Mouse (Mus musculus): ENCODE data around the gene Rgs3. TPM values are rescaled to one million over a fixed set of nuclear protein-coding genes. Genes with fewer than 3 reads are reported as not detected.

The Rgs3 gene
- total RNA-seq (2022) = 10 to 100 TPM; 30.4 to 34.1 (median 32.8) TPM

- no peak for DNase-seq (ENCODE audit: low spot score in 2 of 2)
These were observed at the start of gene Rgs3 for GRCm38 (mm10) chr4:62559797-62560329. Gene Rgs3, plus strand, starts transcription at chr4:62559847.

DNA sequence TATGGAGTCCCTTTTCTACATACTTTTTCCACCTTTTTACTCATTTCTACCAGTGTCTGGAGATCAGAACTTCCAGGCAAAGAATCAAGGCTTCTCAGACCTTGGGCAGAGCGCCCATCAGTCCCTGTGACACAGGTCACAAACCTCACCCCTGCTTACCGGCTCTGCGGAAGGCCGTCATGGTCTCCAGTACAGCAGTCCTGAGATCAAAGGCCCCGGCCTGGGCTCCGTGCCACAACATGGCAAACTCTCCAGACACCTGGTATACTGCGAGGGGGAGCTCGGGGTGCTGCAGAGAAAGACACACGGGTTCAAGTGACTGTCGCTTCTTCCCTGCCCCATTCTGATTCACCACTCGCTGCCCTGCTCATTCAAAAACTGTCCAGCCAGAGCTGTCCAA, 49.7 kb upstream of the Rgs3 start:
- DNase-seq (ENCODE audit: low spot score in 2 of 2) = no peak

- DNase-seq (ENCODE audit: low spot score in 2 of 2) = no peak
These were observed 45.6 kb upstream of the Rgs3 start for GRCm38 (mm10) chr4:62513998-62514506.

DNA sequence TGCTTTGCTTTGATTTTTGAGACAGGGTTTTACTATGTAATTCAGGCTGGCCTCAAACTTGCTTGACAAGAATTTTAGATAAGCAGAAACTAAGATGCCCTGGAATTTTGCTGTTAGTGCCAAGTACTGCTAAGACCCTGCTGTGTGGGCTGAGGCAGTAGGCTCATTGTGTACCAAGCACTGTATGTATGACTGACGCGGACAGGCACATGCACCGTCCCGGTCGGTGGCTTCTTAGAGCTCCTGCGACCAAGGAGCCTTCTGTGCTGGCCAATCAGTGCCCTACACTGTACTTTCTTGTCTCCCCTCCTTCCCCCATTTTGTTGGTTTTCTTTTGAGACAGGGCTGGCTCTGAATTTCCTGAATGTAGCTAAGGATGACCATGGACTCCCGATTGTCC, 44.7 kb upstream of the Rgs3 start:
- DNase-seq (ENCODE audit: low spot score in 2 of 2) = no peak

GRCm38 (mm10) chr4:62515490-62515889, 44.2 kb upstream of the Rgs3 start:
- DNase-seq (ENCODE audit: low spot score in 2 of 2) = no peak

DNA sequence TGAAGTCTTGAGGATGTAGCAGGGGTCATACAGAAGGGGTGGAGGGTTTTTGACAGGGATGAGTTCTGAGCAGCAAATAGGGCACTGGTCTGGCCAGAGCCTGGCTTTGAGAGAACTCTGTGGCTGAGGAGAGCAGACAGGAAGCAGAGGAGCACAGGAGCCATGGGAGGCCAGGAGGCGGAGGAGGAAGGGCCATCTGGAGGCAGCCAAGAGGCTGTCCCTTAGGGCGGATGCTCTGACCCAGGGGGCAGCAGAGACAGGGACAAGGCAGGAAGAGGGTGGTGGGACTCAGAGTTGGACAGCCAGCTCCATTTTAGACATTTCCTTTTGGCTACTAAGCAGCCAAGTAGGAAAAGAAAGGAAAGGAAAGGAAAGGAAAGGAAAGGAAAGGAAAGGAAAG, 43.6 kb upstream of the Rgs3 start:
- no peak for DNase-seq (ENCODE audit: low spot score in 2 of 2)

DNA sequence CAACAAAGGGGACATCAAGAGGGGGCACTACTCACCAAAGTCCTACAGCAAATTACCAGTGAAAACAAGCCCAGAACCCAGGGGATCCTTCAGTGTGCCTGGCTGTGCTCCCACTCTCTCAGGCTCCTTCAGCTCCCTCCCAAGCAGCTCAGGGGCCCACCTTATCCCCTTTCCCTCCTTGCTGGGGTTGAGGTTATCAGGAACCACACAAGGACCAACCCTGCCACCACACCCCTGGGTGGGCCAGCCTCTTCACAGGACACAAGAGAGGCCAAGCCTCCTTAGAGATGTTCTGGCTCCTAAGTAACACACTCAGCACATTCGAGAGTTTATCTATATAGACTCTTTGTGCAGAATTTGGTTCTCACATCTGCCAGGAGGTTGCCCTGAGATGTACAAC, 43.1 kb upstream of the Rgs3 start:
- DNase-seq (ENCODE audit: low spot score in 2 of 2) = no peak

GRCm38 (mm10) chr4:62517046-62517445, 42.6 kb upstream of the Rgs3 start:
- DNase-seq (ENCODE audit: low spot score in 2 of 2) = no peak

DNA sequence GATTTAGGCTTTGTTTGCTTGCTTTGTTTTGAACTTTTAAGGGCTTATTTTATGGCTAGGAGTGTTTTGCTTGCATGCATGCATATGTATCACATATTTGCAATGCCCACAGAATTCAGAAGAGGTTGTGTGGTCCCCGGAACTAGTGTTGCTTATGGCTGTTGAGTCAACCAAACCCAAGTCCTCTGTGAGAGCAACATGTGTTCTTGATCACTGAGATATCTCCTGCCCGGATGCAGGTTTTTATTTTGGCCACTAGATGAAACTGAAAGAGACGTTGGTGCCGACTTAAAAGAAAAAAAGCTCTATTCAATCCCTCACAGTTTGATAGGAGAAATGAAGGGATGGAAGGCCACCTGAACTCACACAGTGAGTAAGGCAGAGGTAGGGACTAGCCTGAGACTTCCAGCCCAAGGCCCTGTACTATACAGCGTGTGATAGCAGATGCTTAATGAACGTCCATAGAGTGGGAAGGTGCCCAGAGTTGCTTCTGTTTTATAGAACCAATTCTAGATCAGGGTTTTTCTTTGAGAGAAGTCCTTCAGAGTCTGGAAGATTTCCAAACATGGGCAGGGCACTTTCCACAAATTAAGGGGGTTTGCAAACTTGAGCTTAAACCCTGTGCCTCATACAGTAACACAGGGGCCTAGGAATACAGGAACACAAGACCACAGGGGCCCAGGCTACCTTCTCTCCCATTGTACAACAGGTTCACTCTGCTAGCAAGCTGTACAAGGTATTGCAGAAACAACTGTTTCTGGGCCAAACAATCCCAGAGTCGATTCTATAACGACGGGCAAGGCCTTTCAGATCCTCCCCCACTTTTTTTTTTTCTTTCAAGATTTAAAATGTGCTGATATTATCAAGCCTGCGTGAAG, 41.9 kb upstream of the Rgs3 start:
- DNase-seq (ENCODE audit: low spot score in 2 of 2) = no peak

- no peak for DNase-seq (ENCODE audit: low spot score in 2 of 2)
These were observed 41.1 kb upstream of the Rgs3 start for GRCm38 (mm10) chr4:62518416-62519121.

GRCm38 (mm10) chr4:62519122-62519848, 40.4 kb upstream of the Rgs3 start:
- DNase-seq (ENCODE audit: low spot score in 2 of 2) = no peak

- peak; percentile 74 to 78 for DNase-seq (ENCODE audit: low spot score in 2 of 2)
These were observed 39.8 kb upstream of the Rgs3 start, which contains the start of gene Alad for GRCm38 (mm10) chr4:62519849-62520233. Gene Alad, minus strand, starts transcription at chr4:62519918.

DNA sequence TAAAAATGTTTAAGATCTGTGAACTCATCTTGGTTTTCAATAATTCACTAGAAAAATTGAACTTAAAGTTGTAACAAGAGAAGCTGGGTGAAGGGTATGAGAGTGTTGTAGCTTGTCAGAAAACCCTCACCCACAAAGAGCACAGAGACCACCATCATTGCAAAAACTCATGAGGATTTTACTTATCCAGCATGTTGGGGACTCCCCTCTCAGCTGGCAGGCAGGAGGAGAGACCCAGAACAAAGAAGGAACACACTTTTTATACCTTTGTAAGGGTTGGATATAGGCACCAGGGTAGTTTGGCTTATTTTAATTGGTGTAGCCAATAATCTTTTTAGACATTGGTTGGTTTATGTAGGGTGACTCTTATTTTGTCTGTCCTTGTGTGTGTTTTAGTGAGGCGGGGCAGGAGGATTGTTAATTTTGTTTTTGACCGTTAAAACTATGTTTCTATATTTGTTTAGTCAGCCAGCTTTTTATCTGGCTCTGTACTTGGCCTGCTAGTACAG, 38.7 kb upstream of the Rgs3 start:
- no peak for DNase-seq (ENCODE audit: low spot score in 2 of 2)

DNA sequence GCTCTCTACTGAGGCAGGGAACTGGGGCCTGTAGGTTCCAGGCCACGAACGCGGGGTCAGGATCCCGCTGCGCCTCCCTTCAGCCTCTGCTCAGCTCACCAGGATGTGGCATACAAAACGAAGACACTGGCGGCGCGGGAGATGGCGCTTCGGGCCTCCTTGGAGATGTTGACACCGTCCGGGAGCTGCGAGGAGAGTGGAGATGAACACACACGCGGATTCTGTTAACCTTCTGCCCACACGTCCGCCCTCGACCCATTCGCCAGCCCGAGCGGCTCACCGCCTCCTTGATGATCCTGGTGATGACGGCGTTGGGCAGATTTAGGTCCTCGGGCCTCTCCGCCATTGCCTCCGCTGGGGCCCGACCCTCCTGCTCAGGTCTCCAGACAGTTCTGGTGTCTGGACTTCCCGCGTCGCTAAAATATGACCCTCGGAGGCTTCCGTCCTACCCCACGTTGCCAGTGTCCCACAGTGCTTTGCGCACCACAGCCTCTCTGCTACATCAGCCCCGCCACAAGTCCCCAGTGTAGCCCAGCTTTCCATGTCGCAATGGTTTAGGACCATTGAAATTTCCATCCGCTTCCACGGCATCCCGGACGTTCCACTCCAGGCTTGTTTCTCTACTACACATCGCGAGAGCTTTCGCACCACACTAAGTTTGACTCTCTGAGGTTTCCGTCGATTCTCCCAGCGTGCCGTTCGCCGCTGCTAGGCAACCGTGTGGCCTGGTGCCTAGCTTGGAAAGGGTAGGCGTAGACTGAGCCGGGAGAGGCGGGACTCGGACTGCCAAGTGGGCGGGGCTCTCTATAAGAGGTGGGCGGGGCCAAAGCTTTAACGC, 34.8 kb upstream of the Rgs3 start, which contains the start of the genes Pole3 and 4933430I17Rik:
TSS of gene Pole3 (minus strand) at position 418 of the 838 bp plus-strand sequence.
TSS of gene 4933430I17Rik (plus strand) at position 719 of the 838 bp plus-strand sequence.
- peak; percentile 96 to 98 for DNase-seq (ENCODE audit: low spot score in 2 of 2)

GRCm38 (mm10) chr4:62525489-62525811, 34.2 kb upstream of the Rgs3 start:
- no peak for DNase-seq (ENCODE audit: low spot score in 2 of 2)

- no peak for DNase-seq (ENCODE audit: low spot score in 2 of 2)
These were observed 33.4 kb upstream of the Rgs3 start for GRCm38 (mm10) chr4:62526256-62526655.

GRCm38 (mm10) chr4:62527655-62528054, 32.0 kb upstream of the Rgs3 start:
- DNase-seq (ENCODE audit: low spot score in 2 of 2) = no peak

DNA sequence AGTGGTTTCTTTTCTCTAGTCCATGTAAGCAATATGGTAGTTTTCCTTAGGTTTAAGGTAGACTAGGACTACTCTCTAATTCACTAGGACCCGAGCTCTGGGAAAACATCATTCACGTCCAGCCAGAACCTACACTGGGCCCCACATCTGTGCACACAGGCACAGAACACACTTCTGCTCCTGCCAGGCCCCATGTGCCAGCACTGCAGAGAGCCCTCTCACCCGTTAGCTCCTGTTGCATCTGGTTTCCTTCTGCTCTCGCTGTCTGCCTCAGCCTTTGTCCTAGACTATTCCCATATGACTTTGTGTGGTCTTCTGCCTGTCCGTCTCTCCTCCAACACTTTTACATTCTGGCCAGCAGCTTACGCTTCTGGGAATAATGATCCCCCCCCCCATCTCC, 25.9 kb upstream of the Rgs3 start:
- no peak for DNase-seq (ENCODE audit: low spot score in 2 of 2)

GRCm38 (mm10) chr4:62541802-62542201, 17.8 kb upstream of the Rgs3 start:
- no peak for DNase-seq (ENCODE audit: low spot score in 2 of 2)

GRCm38 (mm10) chr4:62543782-62544181, 15.9 kb upstream of the Rgs3 start:
- no peak for DNase-seq (ENCODE audit: low spot score in 2 of 2)

Data from left cerebral cortex, adult 8-10 months (tissue).